Mouse (Mus musculus): ENCODE measurements around the gene Btbd2.

Btbd2 gene

DNA sequence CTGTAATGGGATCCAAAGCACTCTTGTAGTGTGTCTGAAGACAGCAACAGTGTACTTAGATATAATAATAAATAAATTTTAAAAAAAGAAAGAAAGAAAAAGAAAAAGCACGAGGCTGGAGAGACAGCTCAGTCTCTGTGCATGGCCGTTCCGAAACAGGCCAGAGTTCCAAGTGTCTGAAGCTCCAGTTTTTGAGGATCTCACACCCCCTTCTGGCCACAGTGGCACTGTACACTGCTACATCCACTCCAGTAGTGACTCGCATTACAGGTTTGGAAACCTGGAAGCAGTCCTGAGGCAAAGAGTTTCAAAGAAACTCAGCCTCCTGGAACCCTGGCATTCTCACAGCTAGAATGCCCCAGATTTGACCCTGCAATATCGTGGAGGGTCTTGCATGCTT is 31.0 kb upstream of the Btbd2 start:
- DNase-seq (ENCODE audit: low spot score) = peak; percentile 74

DNA sequence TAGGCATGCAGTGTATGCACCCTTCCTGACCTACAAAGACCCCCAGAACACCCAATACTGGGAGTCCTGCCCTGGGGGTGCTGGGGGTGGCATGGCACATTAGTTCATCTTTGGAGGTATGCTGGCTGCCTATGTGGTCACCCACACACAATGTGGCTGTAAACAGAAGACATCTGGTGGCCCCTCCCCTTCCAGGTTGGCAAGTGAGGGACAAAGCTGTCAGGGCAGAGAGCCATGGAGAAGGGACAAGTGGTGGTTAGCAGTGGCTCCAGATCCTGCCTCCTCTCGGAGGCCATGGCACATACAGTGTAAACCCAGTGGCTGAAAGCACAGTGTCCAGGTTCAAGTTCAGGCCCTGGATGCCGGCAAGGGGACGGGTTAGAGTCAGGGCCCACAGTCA is 29.7 kb upstream of the Btbd2 start:
- no peak for DNase-seq (ENCODE audit: low spot score)

DNA sequence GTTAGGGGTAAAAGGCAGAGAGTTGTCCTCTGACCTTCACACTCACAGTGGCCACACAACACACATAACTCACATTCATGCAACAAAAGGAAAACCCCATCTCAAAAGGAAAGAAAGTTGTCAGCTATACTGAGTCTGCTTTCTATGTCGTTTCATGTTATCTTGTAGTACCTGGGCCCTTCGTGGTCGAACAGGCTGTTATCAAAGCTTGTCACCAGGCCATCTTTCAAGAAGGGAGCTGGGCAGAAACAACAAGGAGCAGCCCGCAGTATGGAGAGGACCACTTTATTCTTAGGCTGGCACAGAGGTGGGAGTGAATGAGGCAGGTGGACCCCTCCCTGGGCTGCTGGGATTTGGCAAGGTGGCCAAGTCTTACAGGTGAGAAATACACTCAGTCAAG is 28.1 kb upstream of the Btbd2 start:
- DNase-seq (ENCODE audit: low spot score) = no peak

DNA sequence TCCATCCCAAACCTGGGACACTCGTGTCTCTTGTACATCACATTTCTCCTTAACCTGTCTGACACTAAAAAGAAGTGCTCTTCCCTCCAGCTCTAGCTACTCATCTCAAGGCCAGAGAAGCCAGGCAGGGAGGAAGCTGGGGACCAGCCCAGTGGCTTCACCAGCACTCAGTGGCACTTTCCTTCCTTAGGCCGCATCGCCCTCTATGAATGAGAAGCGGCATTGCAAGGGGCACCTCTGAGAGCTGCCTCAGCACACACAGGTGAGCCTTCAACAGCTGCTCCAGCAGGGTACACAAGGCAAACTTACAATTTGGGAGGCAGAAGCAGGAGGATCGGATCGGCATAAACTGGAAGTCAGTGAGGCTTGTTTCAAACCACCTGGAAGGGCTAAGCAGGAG is 27.3 kb upstream of the Btbd2 start:
- DNase-seq (ENCODE audit: low spot score) = peak; percentile 77

DNA sequence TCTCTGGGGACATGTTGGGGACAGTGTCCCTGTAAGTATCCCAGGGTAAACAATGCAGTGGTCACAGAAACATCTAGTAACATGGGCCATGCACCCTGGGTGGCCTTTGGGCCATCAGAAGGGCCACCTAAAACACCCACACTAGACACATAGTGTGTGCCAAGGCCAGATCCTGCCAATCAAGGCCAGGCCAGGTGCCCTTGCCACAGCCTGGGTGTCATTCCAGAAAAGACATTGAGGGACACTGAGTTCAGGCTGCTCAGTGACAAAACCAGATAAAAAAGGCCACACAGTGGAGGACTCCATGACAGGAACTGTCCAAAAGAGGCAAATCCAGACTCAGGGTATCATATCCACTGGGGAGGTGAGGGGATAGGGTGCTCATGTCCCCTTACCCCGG is 26.8 kb upstream of the Btbd2 start:
- DNase-seq (ENCODE audit: low spot score) = no peak

DNA sequence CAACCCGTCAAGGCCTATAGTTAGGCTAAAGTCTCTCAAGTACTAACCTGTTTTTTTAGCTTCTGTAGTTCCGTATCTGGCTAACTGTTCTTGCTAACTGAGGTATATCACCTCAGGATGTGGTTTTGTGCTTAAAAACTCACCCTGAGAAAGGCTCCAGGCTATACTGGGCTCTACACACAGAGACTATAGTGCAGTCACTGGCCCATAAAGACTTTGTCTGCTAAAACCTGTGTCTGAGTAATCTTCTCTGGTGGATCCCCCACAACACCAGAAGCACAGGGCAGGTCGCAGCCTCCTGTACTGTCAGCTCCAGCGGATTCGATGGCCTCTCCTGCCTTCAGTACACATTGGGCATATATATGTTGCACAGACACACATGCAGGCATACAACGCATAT is 25.1 kb upstream of the Btbd2 start:
- no peak for DNase-seq (ENCODE audit: low spot score)

DNA sequence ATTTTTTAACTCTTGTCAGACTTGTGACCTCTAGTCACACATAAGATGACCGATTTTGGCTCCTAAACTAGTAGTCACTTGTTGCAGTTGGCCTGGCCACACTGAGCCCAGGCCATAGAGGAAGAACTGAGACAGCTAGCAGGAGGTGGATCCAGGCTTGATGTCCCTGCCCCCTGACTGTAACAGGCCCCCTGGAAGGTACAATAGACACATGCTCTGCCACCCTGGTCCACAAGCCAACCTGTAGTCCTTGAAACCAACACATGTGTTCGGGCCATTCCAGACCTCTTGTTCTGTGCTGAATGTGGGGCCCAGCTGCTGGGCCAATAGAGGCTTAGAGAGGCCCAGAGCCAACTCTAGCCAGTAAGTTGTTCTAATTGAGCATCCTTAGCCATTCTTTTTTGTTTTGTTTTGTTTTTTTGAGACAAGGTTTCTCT is 23.4 kb upstream of the Btbd2 start:
- no peak for DNase-seq (ENCODE audit: low spot score)

DNA sequence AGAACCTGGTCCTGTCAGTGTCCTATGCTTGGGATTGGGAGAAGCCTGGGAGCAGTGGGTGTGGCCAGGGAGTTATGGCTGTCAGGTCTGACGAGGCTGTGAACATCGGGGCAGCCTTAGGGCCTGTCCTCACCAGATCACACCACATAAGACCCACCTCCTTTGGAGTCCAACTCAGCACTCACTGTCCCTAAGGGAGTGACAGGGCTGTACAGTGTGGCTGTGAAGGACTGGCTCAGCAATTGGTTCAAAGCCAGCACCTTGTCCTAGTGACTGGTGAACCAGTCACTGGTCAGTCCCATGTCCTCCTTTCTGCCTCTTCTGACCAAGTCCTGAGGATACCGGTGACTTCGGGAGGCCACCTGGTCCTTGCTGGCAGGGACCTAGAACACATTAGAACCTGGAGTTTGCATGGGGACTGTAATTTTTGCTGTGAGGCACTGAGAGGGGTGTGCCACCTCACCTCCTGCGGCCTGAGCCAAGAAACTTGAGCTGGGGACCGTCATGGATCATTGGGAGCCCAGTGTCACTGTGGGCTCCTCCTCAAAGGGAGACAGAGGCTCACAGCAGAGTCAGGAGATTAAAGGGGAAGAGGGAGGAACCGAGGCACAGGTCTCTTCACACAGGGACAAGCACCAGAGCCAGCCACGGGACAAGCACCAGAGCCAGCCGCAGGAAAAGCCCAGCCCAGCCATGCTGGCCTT is 22.8 kb upstream of the Btbd2 start:
- DNase-seq (ENCODE audit: low spot score) = peak; percentile 72

DNA sequence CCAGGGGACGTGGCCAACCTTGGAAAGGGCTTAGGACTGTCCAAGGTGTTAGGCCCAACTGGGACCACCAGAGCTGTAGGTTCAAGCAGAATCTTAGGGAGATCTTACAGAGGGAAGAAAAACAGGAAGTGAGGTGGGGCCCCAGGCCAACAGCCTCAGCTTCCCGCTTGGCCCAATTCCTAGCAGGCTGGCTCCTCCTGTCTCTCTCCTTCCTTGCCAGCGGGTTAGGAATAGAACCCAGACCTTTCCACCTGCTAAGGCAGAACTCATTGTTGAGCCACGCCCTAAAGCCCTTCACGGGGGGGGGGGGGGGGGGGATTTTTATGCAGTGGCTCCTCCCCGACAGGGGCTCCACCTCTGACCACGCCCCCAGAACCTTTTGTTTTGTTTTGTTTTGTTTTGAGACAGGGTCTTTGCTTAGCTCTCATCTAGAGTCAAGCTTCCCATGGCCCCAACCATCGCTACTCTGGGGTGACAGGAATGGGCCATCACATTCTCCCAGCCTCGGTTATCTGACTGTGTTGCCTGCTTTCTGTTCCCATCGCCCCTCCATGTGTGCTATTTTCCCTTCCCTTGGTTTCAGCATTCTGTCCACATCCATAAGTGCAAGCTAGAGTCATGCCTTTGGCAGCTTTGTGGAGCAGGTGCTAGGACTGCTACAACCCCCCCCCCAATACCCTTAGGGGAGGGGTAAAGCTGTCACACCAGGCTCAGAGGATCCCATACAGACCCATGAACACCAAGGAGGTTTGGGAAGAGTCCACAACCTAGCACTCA is 21.9 kb upstream of the Btbd2 start:
- DNase-seq (ENCODE audit: low spot score) = peak; percentile 67

DNA sequence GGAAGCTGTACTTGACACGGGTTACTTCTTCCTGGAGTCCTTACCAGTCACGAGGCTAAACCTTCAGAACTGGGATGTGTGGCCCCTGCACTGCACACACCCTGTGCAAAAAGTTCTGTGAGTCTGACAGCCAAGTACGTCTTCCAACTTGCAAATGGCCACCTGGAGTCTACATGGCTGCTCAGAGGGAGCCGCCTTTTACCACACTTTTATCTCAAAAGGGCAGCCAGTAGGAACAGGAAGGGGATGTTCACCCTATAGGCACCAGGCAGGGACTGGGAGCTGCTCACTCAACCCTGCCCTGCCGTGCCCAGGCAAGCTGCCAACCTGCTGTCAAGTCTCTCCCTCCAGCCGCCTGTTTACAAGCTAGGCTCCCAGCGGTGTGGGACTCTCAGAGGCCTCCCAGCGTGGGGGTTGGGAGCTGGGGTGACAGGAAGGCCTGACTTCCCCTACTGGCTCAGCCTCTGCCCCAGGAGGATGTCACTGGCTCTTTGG is 21.1 kb upstream of the Btbd2 start, which contains the start of gene Mknk2:
Gene Mknk2, minus strand, starts transcription at position 171 of the 495 bp plus-strand sequence.
- DNase-seq (ENCODE audit: low spot score) = peak; percentile 94

DNA sequence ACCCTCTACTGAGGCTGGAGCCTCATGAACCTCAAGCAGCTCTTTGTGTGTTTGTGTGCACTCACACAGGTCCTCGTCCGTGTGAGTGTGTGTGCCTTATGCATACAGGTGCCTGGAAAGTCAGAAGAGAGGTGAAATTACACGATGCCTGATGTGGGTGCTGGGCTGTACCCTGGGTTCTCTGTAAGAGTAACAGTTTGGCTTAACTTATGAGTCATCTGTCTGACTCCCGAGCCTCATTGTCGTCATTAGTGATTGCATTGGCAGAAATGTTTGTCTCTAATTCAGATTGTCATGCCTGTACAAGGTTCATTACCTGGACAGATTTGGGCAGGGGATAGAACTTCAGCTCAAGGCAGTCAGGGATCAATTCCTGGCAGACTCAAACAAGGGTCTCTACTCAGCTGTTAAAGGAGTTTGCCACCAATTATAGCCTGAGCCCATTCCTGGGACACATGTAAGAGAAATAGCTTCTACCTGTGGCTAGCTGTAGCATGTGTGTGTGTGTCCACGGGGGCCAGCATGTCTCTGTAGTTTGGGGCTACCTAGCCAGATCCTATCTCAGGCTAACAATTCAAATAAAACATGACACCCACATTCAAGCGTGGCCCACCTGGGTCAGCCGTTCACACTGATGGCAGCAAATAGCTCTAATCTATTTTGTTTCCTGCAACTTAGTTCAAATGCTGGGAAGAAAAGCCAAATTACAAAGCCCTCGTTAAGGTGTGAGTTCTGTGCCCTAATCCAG is 20.4 kb upstream of the Btbd2 start:
- peak; percentile 53 for DNase-seq (ENCODE audit: low spot score)

DNA sequence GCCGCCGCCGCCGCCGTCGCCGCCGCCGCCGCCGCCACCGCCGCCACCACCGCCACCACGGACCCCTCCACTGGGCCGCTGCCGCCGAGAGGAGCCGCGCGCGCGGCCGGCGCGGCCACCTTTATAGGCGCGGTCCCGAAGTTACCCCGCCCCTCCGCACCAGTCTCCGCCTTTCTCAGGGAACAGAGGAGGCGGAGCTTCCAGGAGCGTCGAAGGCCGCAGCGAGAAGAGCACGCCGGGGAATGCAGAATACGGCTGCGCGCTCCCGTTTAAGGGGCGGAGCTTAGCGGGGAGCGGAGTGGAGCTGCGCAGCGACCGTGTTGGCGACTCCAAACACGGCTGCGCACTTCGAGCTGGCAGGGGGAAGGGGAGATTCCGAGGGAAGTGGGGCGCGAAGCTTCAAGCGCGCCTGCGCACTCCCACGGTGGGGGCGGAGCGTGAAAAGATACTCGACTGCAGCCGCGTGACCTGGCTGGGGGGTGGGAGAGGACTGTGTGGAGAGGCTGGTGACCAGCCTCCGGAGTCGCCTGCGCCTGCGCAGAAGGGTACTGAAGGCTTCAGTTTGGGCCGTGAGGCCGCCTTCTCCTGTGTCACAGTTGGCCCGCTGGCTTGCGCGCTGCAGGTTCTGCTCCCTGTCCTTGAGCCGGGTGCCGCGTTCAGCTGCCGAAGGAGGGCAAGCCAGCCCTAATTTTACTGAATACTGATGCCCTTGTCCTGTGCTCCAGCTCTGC is 19.5 kb upstream of the Btbd2 start:
- peak; percentile 100 for DNase-seq (ENCODE audit: low spot score)

DNA sequence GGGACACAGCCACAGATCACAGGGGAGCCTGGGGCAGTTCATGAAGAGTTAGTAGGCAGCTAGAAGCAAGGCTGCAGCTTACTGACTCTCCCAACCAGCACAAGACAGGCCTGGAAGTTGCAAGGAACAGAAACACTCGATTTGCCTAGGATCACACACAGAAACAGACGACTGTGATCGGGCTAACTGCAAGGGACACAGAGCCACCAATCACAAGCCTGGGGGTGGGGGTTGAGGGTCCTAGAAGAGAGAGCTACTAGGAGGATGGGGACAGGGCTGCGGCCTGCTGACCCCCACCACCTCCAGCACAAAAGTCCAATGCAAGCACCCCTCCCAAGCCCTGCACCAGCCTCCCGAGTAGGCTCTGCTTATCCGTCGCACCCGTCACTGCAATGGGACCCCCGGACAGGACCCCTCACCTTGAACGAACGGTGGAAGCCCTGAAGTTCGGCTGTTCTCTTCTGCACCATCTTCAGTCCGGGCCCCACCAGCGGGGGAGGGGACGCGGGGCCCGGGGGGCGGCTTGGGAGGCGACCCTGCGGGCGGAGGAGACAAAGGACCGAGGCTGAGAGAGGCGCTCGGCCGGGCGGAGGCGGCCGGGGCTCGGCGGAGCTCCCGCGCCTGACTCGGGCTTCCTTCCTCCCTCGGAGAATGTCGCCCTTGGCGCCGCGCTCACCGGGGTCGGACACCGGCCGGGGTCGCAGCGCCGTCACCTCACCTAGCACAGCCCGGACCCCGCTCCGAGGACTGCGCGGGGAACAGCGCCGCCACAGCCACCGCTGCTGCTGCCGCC is 18.7 kb upstream of the Btbd2 start:
- DNase-seq (ENCODE audit: low spot score) = peak; percentile 41

DNA sequence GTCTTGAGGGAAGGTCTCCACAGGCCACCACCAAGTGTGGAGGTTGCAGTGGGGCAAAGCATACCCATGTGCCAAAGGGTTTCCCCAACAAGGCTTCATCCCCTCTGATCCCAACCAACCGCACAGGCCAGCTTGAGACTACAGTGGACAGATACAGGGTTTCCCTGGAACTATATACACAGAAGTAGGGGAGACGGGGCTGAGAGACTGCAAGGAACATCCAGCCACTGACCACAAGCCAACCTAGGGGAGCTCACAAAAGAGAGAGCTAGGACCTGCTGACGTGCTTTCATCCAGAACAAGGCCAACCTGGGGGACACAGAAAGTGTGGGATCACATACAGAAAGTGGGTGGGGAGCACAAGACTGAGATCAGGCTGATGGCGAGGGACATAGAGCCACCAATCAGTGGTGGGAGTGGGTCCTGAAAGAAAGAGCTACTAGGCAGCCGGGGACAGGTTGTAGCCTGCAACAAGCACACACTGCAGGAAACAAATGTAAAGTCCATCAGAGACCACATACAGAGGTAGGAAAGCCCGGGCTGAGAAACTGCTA is 18.1 kb upstream of the Btbd2 start:
- no peak for DNase-seq (ENCODE audit: low spot score)

DNA sequence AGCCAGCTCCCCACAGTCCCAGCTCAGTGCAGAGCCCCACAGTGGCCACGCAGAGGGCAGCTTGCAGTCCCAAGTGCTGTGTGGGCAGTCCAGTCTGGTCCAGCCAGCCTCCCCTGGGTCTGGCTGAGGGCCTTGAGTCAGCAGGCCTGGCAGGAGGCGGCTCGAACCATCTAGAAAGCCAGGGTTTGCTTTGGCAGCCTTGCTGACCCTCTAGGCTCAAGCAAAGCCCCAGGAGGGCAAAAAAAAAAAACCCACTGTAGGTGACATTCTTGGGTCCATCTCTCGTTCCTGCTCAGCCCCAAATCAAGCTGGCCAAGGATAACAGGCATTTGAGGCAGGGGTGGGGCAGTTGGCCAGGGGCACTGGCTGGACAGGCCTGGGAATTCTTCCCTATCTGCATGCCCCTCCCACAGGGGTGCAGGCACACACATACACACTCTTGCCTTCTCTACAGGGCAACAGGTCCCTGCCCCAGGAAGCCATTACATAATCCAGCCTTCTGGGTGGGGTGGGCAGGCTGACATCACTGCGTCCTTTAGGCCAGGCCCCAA is 17.4 kb upstream of the Btbd2 start:
- peak; percentile 77 for DNase-seq (ENCODE audit: low spot score)

DNA sequence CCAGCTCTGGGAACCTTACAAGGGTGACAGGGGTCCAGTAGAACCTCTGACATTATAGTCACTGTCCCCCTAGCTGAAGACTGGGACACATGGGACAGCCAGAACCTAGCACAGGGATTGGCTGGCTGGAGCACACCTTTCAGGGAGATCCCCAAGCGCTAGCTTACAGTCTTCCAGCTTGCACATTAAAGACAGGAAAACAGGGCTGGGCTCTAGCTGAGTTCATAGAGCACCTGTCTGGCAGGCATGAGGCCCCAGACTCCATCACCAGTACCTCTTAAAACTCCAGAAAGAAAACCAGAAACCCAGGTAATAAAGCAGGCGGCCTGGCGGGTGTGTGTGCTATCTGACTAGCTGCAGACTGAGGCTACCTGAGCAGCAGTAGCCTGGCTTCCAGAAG is 16.8 kb upstream of the Btbd2 start:
- DNase-seq (ENCODE audit: low spot score) = no peak

DNA sequence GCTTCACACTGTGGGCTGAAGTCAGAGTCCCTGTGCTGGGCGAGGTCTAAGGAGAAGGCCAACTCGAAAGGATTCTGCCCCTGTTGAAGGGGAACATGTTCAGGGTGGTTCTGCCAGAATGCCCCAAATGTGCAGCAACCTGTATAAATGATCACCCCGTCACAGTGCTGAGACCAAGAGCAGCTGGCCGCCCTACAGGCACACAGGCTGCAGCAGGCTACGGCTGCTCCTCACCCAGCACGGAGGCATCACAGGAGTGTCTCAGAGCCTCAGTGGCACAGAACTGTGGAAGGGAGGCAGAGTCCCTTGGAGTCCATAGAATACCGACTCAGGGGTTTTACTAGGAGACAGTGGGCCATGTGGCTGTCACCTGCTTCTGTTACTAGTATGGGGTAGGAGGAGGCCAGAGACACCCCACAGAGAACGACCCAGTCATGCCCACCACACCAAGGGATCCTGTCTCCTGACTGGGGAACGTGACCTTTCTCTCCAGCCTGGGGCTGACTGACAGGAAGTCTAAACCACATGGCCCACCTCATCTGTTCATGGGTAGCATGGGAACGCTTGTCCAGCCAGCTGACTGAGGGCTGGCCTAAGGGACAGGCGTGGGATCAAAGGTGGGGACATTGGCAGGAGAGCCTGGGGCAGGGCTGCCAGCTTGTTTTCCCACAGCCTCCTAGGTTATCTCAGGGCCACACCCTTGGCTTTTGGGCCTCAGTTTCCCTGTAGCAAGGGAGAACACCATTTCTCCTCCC is 15.2 kb upstream of the Btbd2 start:
- DNase-seq (ENCODE audit: low spot score) = no peak

DNA sequence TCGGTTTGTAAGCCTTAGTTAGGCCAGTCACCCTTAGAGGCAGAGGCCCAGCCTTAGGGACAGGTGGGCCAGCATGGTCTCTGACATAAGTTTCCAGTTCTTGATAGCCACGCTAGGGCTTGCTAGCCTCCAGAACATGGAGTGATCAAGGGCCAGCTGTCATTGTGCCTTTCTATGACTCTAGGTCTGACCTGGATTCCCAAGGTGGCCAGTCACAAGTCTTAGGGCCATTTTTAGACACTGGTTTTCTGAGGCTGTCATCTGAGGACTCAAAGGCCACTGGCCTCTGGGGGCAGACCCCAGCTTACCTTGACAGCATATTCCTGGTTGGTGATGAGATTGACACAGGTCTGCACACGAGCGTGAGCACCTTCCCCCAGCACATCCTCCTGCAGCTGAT is 14.4 kb upstream of the Btbd2 start:
- no peak for DNase-seq (ENCODE audit: low spot score)

DNA sequence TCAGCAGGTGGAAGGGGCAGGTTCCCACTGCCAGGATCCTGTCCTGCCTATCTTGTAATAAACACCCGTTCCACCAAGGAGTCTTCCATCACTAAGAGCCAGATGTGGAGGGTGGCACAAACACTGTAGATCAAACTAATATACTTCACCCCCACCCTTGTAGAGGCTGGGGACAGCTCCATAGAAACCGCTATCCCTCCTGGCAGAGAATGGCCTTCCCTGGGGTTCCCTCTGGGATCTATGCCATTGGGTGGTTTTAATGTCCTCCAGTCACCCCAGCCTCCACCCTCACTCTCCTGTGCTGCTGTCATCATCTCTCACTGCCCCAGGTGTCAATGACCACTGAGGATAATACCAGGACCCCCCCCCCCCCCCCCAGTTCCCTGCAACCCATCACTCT is 13.7 kb upstream of the Btbd2 start:
- DNase-seq (ENCODE audit: low spot score) = no peak

Measured in MN1 (cell line).